Mouse (Mus musculus) monocyte, adult 2 months (primary cell): ENCODE measurements at regions not wholly inside any gene's neighbourhood (a gene's known extent, or its start where the extent isn't known, plus 50 kb on each side); places are given as distances from the start of the nearest gene placed in this dataset.

ENCODE experiments used
- DNase-seq, 2 experiments: peaks; one replicate each; pipeline ENCODE4 v3.0.0; 2022; ENCODE audit warnings: low spot score in 2 of 2, low read depth in 1 of 2

DNA sequence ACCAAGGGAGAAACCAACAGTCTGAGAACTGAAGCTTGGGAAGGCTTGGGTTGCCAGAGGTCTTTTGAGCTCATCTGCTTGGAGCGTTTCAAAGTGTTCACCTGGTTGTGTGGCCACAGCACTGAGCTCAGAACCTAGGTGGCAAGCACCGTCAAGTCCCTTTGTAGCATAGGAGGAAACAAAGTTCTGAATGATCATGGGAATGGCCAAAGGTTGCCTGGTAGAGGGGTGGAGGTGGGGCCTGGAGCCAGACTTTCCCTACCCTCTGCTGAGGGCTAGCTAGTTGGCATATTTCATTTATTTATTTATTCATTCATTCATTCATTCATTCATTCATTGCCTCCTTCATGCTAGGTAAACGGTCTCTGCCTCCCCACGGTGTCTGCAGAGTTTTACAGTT lies 134.9 kb upstream of the 1600014C23Rik start:
- no peak for DNase-seq

DNA sequence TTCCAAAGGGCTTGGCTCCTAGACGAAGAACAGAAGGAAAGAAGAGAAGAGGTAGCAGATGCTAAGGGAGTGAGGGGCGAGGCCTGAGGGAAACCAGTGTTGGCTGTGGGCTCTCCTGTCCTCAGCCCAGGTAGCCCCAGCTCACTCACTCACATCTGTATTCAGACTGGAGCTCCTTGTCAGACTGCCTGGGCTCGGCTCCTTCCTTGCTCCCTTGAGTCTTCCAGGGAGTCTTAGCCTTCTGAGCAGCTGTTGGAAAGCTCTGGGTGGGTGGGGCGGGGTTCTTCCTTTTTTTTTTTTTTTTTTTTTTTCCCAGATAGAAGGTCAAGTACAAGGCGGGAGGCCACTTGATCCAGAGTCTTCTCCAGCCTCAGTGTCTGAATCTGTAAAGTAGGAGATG lies 134.1 kb upstream of the 1600014C23Rik start:
- DNase-seq: no peak

GRCm38 (mm10) chr17:45866876-45867652 lies 133.4 kb upstream of the 1600014C23Rik start:
- DNase-seq: no peak

DNA sequence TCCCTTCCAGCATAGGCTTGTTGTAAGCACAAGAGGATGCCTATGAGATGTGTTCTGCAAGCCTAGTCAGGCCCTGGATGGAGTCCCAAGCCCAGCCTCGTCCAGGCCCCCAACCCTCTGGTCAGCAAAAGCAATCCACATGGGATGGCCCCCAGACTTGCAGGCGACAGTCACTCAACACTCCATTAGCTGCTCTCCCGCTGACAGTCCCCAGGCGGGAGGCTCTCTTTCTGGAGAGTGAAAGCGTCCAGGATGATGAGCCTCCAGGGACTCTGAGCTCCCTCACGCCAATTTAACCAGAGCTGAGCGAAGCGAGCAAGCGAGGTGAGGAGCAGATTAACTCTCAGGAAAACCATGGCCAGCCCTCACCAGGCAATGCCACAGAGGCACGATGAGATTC lies 132.7 kb upstream of the 1600014C23Rik start:
- no peak for DNase-seq

- no peak for DNase-seq
Observed at GRCm38 (mm10) chr17:45865944-45866343, 132.3 kb upstream of the 1600014C23Rik start.

DNA sequence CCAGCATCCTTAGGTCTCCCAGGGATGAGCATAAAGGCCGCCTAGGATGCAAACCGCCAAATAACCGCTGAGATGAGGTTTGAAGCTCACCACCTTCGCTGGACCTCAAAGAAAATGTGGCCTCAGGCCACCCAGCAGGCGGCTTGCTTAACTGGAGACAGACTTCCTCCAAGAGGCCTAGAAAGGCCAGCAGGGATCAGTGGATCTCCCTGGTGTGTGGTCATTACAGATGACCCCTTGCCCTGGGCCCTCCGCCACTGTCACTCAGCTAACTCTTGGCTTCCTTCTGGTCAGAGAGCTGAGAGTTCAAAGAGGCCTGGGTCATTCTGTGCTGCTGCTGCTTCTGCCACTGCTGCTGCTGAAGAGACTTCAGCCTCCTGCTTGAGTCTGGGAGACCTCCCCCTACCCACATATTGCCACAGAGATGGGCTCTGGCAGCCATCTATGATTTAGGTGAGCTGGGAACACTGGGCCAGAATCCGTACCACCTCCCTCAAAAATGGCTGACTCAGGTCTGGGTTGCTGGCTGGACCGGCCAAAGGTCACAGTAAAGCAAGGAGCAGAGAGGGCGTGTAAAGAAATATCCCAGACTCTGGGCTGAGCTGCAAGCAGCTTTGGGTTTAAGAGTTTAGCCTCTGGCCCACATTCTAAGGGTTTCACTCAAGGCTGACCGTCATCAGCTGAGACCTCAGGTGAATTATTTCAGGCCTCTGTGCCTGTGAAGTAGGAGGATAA lies 130.0 kb upstream of the 1600014C23Rik start:
- DNase-seq: no peak

- DNase-seq: no peak
Observed at GRCm38 (mm10) chr17:45863031-45863430, 129.4 kb upstream of the 1600014C23Rik start.

DNA sequence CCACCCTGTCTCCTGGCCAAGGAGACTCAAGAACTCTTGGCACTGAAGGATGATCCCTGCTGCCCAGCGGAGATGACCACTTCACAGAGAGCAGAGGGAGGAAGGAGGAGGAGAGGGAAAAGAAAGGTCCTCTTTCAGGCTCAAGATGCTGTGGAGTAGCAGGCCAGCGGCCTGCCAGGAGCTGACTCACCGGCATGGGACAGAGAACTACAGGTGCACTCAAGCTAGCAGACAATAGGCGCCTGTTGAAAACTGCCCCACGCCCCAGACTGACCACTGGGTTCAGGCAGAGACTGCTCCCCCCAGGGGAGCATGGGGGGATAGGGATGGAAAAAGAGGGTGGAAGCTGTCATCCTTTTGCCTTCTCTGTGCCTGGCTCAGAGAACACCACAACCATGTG lies 125.8 kb upstream of the 1600014C23Rik start:
- DNase-seq: no peak

DNA sequence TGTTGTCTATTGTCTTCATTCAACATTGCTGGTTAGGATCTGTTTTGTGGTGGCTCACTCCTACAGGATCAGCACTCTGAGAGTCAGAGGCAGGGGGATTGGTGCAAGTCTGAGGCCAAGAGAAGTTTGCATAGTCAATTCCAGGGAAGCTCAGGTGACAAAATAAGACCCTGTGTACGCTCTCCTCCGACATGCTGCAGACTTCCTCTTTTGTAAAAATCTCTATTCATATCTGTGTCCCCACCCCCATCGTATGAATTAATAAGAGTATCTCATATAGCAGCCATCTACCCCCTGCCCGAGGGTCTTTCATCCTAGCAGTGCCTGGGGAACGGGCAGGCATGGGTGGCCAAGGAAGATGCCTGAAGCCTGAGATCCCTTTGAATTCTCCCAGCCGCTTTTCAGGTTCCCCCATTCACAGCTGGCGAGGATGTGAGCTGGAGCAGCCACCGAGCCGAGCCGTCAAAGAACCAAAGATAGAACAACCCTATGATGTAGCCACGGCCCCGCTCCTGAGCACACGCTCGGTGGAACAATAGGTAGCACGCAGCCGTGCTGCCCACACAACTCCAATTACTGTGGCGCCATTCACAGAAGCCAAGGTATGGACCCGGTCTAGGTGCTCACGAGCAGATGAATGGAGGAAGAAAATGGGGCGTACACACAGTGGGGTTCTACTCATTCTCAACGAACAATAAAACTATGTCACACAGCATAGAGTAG lies 120.4 kb upstream of the 1600014C23Rik start:
- DNase-seq: no peak

GRCm38 (mm10) chr17:45852402-45852801 lies 118.8 kb upstream of the 1600014C23Rik start:
- DNase-seq: no peak

DNA sequence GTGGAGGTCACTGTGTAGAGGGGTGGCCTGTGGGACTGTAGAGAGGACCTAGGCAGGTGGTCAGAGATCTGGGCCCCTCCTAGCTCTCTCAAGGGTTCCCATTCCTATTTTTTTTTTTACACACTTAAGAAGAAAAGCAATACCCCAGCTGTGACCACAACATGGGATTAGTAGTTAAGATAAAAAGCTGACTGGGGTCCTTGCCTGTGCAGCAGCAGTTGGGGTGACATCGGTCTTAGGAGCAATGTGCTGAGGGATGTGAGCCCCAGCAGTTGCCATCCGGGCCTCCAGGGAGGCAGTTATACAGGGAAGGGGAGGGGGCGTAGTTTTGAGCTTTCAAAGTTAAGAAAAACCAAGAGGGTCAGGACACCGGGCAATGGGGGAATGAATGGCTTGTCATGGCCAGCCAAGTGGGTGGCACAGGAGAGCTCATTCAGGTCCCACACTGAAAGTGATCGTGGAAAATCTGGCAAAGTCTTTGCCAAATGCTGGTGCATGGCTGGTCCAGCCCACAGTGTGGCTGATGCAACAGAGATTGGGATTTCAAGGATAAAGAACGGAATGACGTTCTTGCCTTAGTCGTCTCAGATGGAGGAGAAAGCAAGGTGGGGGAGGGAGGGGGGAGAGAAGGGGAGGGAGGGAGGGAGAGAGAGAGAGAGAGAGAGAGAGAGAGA lies 118.2 kb upstream of the 1600014C23Rik start:
- no peak for DNase-seq

DNA sequence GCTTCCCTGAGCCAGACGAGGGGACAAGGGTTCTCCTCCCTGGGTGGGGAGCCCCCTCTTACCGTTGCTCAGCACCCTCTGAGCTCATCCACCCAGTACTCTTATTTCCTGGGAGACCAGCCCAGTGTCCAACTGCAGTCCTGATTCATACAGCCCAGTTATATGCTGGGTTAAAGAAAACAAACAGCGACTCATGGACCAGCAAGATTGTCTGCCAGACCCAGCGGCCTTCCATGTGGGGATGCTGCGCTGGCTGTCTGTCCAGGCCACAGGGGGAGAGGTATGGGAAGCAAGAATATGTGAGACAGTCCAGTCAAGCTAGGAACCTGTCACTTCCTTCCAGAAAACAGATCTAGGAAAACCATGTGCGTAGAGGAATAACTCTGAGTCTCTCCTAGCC lies 117.3 kb upstream of the 1600014C23Rik start:
- no peak for DNase-seq

GRCm38 (mm10) chr17:45850174-45850573 lies 116.5 kb upstream of the 1600014C23Rik start:
- DNase-seq: no peak

DNA sequence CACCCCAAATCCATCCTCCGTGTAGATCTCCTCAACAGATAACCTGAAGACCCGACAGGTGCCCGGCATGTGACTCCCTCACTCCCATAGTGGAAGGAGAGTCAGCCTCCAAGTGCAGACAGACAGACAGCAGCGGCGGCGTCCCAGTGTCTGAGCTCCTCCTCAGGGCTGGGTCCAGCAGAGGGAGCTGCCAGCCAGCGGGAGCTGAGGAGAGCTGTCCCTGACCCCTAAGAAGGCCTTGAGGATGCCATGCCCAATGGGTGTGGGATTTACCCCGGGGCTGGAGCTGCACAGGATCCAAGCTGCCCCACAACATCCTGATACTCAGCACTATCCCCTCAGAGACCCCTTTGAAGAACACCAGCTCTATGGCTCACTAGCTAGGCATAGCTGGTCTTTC lies 115.0 kb upstream of the 1600014C23Rik start:
- DNase-seq: no peak

DNA sequence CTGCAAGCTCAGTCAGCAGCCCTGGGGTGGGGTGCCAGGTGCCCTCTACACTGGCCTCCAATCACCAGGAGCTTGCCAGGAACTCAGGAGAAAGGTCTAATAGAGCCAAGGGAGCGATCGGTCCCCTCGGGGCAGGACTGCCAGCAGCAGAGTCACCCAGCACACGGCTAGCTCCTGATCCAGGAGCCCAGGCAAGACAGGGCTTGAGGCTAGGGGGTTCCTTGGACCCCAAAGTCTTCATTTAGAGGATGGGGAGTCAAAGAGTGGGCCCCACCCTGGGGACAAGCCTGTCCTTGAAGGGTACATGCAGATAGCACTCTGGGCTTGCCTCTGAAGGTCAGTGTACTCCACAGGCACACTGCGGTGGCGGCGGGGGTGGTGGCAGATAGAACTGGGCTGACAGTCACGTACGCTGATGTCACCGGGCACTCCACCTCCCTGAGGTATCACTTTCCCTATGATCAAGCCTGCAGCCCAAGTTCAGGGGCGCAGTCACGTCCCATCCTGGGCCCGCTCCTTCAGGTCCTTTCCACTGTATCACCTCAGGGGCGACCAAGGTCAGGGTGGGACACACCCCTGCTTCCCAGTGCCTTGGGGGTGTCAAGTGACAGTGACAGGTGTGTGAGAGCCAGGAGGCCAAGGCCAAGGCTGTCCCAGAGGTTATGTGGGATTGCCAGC lies 114.2 kb upstream of the 1600014C23Rik start:
- DNase-seq: no peak

DNA sequence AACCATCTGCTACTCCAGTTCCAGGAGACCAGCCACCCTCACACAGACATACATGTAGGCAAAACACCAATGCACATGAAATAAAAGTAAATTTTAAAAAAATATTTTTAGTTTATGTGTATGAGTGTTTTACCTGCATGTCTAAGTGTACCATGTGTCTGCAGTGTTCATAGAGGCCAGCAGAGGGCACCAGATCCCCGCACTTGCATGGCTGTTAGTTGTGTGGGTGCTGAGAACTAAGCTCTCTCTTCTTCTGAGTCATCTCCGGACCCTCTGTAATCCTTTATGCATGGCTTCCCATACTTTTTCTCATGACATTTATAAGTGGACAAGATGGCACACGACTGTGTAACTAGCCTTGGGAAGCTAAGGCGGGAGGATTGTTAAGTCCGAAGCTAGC lies 112.2 kb upstream of the 1600014C23Rik start:
- DNase-seq: no peak

- no peak for DNase-seq
Observed at GRCm38 (mm10) chr17:45836731-45837130, 103.1 kb upstream of the 1600014C23Rik start.

- DNase-seq: no peak
Observed at GRCm38 (mm10) chr17:45836253-45836652, 102.6 kb upstream of the 1600014C23Rik start.

DNA sequence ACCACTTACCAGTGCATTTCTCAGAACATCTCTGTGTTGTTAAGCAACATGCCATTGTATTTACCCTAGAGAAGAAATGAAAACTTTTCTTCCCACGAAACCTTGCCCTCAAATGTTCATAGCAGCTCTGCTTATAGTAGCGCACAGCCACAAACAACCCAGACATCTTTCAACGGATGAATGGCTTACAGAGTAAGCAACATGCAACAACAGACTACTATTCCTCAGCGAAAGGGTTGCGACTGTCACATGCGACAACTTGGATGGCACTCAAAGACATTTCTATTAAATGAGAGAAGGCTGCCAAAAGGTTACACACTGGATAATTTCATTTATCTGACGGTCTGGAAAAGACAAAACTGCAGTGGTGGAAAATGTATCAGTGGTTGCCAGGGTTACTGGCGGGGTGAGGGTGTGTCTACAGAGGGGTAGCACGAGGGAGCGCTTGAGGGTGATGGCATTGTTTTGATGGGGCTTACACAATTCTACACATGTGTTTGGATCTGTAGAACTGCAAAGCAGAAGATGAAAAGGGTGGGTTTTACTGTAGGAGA lies 101.0 kb upstream of the 1600014C23Rik start:
- DNase-seq: no peak

- DNase-seq: no peak
Observed at GRCm38 (mm10) chr17:45830324-45830723, 96.7 kb upstream of the 1600014C23Rik start.

- no peak for DNase-seq
Observed at GRCm38 (mm10) chr17:45829571-45829970, 95.9 kb upstream of the 1600014C23Rik start.
